Mouse (Mus musculus): ENCODE data around the gene Ralgps1. TPM values are rescaled to one million over a fixed set of nuclear protein-coding genes. Genes with fewer than 3 reads are reported as not detected.

Gene Ralgps1
- 3.0 and 3.2 TPM in 2 replicates for polyA plus RNA-seq (2015; fragmentation: Nextera tagmentation; extraction: Ambion mirVana)

GRCm38 (mm10) chr2:33370777-33371647 is at the start of gene Ralgps1:
Ralgps1 (minus strand) TSS chr2:33371486.
- no peak within 1 kb of the TSS for H3K9ac ChIP-seq
- H3K4me1 ChIP-seq: peaks cover 8% of the 10 kb centered on the region; the same call in 1 of the 2 replicates
- WGBS: 1% methylated on average over 59 of the region's 74 CpGs
- H3K36me3 ChIP-seq: no peaks in the 10 kb centered on the region
- peak; percentile 98 for ATAC-seq (ENCODE audit: insufficient number of reproducible peaks, low FRiP score, low TSS enrichment, low read depth)
- peak within 1 kb of the TSS; percentile 87 for H3K27ac ChIP-seq (replicated peaks)
- peak within 1 kb of the TSS; percentile 81 for H3K4me2 ChIP-seq (replicated peaks)
- no peaks in the 10 kb centered on the region for H3K9me3 ChIP-seq (replicated peaks)
- H3K4me3 ChIP-seq (replicated peaks): peak within 1 kb of the TSS; percentile 80
- H3K27me3 ChIP-seq: no peaks in the 10 kb centered on the region

- H3K4me3 ChIP-seq (replicated peaks): no peak overlapping the region
- peaks cover 16% of the 10 kb centered on the region for H3K4me1 ChIP-seq
- no peak overlapping the region for H3K9ac ChIP-seq
- no peak overlapping the region for H3K4me2 ChIP-seq (replicated peaks)
- no peaks in the 10 kb centered on the region for H3K9me3 ChIP-seq (replicated peaks)
- ATAC-seq (ENCODE audit: insufficient number of reproducible peaks, low FRiP score, low TSS enrichment, low read depth): no peak
- 73% methylated on average over 4 of the region's 4 CpGs for WGBS
- no peak overlapping the region for H3K27ac ChIP-seq (replicated peaks)
- peaks cover 13% of the 10 kb centered on the region; the same call in 1 of the 2 replicates for H3K36me3 ChIP-seq
- no peaks in the 10 kb centered on the region for H3K27me3 ChIP-seq
These were observed 46.2 kb upstream of the Ralgps1 start for GRCm38 (mm10) chr2:33417454-33417853.

DNA sequence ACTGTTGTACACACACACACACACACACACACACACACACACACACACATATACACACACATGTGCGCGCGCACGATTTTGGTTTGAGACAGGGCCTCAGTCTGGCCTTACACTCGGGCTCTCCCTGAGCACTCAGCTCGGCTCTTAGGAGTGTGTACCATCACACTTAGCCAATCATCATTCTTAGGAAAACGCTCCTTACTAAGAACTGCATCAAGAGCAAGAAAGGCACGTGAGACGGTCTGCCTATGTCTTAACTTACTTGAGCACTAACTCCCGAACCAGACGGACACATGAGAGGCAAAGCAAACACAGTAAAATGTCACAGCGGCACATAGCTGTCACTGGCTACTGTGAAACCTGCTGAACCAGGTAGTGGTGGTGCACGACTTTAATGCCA is 42.7 kb upstream of the Ralgps1 start:
- Histone ChIP-seq H3K36me3 (peaks cover 27% of the 10 kb centered on the region), H3K4me2 (replicated peaks) (no peak overlapping the region), H3K9me3 (replicated peaks) (no peaks in the 10 kb centered on the region), H3K27me3 (no peaks in the 10 kb centered on the region), H3K9ac (no peak overlapping the region), H3K4me1 (peaks cover 8% of the 10 kb centered on the region), H3K4me3 (replicated peaks) (no peak overlapping the region), H3K27ac (replicated peaks) (no peak overlapping the region)
- ATAC-seq (ENCODE audit: insufficient number of reproducible peaks, low FRiP score, low TSS enrichment, low read depth): no peak
- whole genome bisulfite sequencing: 87% methylated on average over 13 of the region's 13 CpGs

GRCm38 (mm10) chr2:33412111-33412510 is 40.8 kb upstream of the Ralgps1 start:
- no peak for ATAC-seq (ENCODE audit: insufficient number of reproducible peaks, low FRiP score, low TSS enrichment, low read depth)
- H3K27me3 ChIP-seq: no peaks in the 10 kb centered on the region
- no peaks in the 10 kb centered on the region for H3K9me3 ChIP-seq (replicated peaks)
- H3K4me3 ChIP-seq (replicated peaks): no peak overlapping the region
- H3K27ac ChIP-seq (replicated peaks): no peak overlapping the region
- H3K4me2 ChIP-seq (replicated peaks): no peak overlapping the region
- peaks cover 35% of the 10 kb centered on the region for H3K36me3 ChIP-seq
- H3K4me1 ChIP-seq: peaks cover 4% of the 10 kb centered on the region; the same call in 1 of the 2 replicates
- WGBS: 83% methylated on average over 14 of the region's 14 CpGs
- no peak overlapping the region for H3K9ac ChIP-seq

DNA sequence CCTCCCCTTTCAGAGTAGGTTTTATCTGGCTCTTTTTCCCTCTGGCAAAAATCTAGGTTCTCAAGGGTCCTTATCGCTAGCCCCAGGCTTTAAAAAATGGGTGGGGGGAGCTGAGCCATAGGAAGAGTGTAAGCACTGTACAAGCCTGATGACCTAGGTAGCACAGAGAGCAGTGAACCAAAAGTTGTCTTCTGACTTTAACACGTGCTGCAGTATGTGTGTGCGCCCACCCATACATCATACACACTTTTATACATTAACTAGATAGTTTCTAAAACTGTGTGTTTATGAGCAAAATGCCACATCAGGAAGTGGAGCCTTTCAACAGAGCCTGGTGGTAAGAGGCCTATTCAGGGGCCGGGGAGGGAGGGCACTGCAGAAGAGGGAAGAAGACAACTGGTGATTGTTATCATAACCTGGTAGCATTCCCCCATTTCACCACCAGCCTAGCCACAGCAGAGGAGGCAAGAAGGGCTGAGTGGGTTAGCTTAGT is 32.3 kb upstream of the Ralgps1 start:
- H3K9ac ChIP-seq: no peak overlapping the region
- H3K4me3 ChIP-seq (replicated peaks): no peak overlapping the region
- no peaks in the 10 kb centered on the region for H3K9me3 ChIP-seq (replicated peaks)
- H3K4me1 ChIP-seq: no peaks in the 10 kb centered on the region
- no peaks in the 10 kb centered on the region for H3K27me3 ChIP-seq
- H3K4me2 ChIP-seq (replicated peaks): no peak overlapping the region
- H3K27ac ChIP-seq (replicated peaks): no peak overlapping the region
- H3K36me3 ChIP-seq: 0 out of 2 replicates have a peak, but pooled peaks cover 14% of the 10 kb centered on the region
- WGBS: 74% methylated on average over 4 of the region's 4 CpGs
- ATAC-seq (ENCODE audit: insufficient number of reproducible peaks, low FRiP score, low TSS enrichment, low read depth): no peak

GRCm38 (mm10) chr2:33402638-33403037 is 31.4 kb upstream of the Ralgps1 start:
- Histone ChIP-seq H3K27me3 (no peaks in the 10 kb centered on the region), H3K9me3 (replicated peaks) (no peaks in the 10 kb centered on the region), H3K27ac (replicated peaks) (no peak overlapping the region), H3K36me3 (0 out of 2 replicates have a peak, but pooled peaks cover 8% of the 10 kb centered on the region), H3K4me2 (replicated peaks) (no peak overlapping the region), H3K9ac (no peak overlapping the region), H3K4me1 (no peaks in the 10 kb centered on the region), H3K4me3 (replicated peaks) (no peak overlapping the region)
- ATAC-seq (ENCODE audit: insufficient number of reproducible peaks, low FRiP score, low TSS enrichment, low read depth): no peak
- 54% methylated on average over 5 of the region's 5 CpGs for WGBS

DNA sequence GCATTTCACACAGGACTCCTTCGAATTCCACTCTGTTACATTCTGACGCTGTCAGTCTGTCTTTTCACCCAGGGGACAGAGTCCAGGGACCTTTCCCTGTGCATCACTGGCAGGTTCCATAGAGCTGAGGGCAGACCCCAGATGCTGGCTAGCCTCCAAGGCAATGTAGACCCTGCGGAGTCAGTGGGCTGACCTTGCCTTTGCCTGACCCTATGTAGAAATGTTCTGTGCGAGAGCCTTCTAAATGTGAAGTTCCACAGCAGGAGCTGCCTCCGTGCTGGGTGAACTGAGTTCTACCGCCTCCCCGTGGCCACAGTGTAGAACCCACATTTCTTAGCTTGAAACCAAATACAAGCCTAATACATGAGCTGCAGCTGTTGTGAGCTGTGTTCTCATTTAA is 30.9 kb upstream of the Ralgps1 start:
- Histone ChIP-seq H3K27me3 (no peaks in the 10 kb centered on the region), H3K4me2 (replicated peaks) (no peak overlapping the region), H3K27ac (replicated peaks) (no peak overlapping the region), H3K9ac (no peak overlapping the region), H3K36me3 (0 out of 2 replicates have a peak, but pooled peaks cover 8% of the 10 kb centered on the region), H3K9me3 (replicated peaks) (no peaks in the 10 kb centered on the region), H3K4me1 (no peaks in the 10 kb centered on the region), H3K4me3 (replicated peaks) (no peak overlapping the region)
- WGBS: 35% methylated on average over 7 of the region's 7 CpGs
- ATAC-seq (ENCODE audit: insufficient number of reproducible peaks, low FRiP score, low TSS enrichment, low read depth): no peak

- ATAC-seq (ENCODE audit: insufficient number of reproducible peaks, low FRiP score, low TSS enrichment, low read depth): no peak
- H3K9me3 ChIP-seq (replicated peaks): no peaks in the 10 kb centered on the region
These were observed 29.9 kb upstream of the Ralgps1 start for GRCm38 (mm10) chr2:33401217-33401616.

DNA sequence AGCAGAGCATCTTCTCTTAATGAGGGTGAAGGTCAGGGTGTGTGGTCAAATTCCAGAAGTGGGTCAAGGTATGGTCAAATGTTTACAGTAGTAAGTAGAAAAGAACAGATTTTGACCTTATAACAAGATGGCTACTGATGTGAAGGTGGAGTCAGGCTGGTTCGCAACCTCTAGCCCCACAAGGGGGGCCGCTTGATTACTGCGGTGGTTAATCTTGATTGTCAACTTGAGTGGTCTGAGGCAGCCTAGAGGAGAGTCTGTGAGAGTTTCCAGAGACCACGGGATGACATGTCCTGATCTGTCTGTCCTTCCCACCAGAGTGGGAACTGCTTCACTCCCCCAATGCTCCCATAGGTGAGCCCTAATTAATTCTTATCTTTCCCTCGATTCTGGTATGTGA is 29.3 kb upstream of the Ralgps1 start:
- no peaks in the 10 kb centered on the region for H3K9me3 ChIP-seq (replicated peaks)
- H3K4me2 ChIP-seq (replicated peaks): no peak overlapping the region
- no peak overlapping the region for H3K4me3 ChIP-seq (replicated peaks)
- no peaks in the 10 kb centered on the region for H3K27me3 ChIP-seq
- WGBS: 64% methylated on average over 5 of the region's 5 CpGs
- no peaks in the 10 kb centered on the region for H3K36me3 ChIP-seq
- ATAC-seq (ENCODE audit: insufficient number of reproducible peaks, low FRiP score, low TSS enrichment, low read depth): no peak
- H3K27ac ChIP-seq (replicated peaks): no peak overlapping the region
- no peaks in the 10 kb centered on the region for H3K4me1 ChIP-seq
- no peak overlapping the region for H3K9ac ChIP-seq

More at GRCm38 (mm10) chr2:33401217-33401616, 29.9 kb upstream of the Ralgps1 start:
- H3K27ac ChIP-seq (replicated peaks): no peak overlapping the region
- H3K27me3 ChIP-seq: no peaks in the 10 kb centered on the region
- no peaks in the 10 kb centered on the region for H3K4me1 ChIP-seq
- no peak overlapping the region for H3K4me3 ChIP-seq (replicated peaks)
- H3K9ac ChIP-seq: no peak overlapping the region
- no peak overlapping the region for H3K4me2 ChIP-seq (replicated peaks)
- 34% methylated on average over 3 of the region's 3 CpGs for WGBS
- H3K36me3 ChIP-seq: 0 out of 2 replicates have a peak, but pooled peaks cover 4% of the 10 kb centered on the region

- H3K9ac ChIP-seq: no peak overlapping the region
- 77% methylated on average over 7 of the region's 7 CpGs for WGBS
- no peak overlapping the region for H3K4me3 ChIP-seq (replicated peaks)
- H3K27me3 ChIP-seq: no peaks in the 10 kb centered on the region
- no peaks in the 10 kb centered on the region for H3K4me1 ChIP-seq
- no peaks in the 10 kb centered on the region for H3K9me3 ChIP-seq (replicated peaks)
- ATAC-seq (ENCODE audit: insufficient number of reproducible peaks, low FRiP score, low TSS enrichment, low read depth): no peak
- H3K36me3 ChIP-seq: no peaks in the 10 kb centered on the region
- no peak overlapping the region for H3K4me2 ChIP-seq (replicated peaks)
- H3K27ac ChIP-seq (replicated peaks): no peak overlapping the region
These were observed 27.8 kb upstream of the Ralgps1 start for GRCm38 (mm10) chr2:33399091-33399490.

DNA sequence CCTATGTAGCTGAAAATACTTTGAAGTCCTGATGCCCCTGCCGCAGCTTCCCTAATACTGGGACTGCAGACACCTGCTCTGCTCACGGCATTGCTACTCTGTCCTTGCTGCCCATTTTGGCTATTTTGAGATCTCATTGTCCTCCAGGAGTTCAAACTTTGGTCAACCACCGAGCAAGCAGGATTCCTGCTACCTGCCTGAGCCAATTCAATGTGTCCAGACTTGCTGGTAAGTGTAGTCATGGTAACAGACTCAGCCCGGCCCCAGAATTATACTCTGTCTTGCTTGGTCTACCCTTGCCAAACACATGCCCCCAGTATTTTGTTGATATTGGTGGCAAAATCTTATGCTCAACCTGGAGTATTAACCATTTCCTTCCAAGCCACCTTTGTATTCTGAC is 25.8 kb upstream of the Ralgps1 start:
- 61% methylated on average over 4 of the region's 4 CpGs for WGBS
- no peak overlapping the region for H3K27ac ChIP-seq (replicated peaks)
- H3K9me3 ChIP-seq (replicated peaks): no peaks in the 10 kb centered on the region
- no peak overlapping the region for H3K4me3 ChIP-seq (replicated peaks)
- H3K27me3 ChIP-seq: no peaks in the 10 kb centered on the region
- no peaks in the 10 kb centered on the region for H3K4me1 ChIP-seq
- no peak overlapping the region for H3K9ac ChIP-seq
- H3K36me3 ChIP-seq: no peaks in the 10 kb centered on the region
- no peak overlapping the region for H3K4me2 ChIP-seq (replicated peaks)
- no peak for ATAC-seq (ENCODE audit: insufficient number of reproducible peaks, low FRiP score, low TSS enrichment, low read depth)

Data from embryonic facial prominence, embryonic 15.5 days (tissue).